Mouse (Mus musculus) cerebellum, adult 2 months (tissue): Measurements from ENCODE around the gene B430305J03Rik.

Source experiments
- CTCF ChIP-seq: fragments of 200-500 bp; IDR thresholded peaks from 2 replicates; pipeline ENCODE4 v1.5.1; 2011; ENCODE audit warnings: low read depth, mild to moderate bottlenecking, control low read depth, low read length, moderate library complexity, borderline replicate concordance; ENCODE audit not compliant: insufficient read depth
- POLR2A ChIP-seq: fragments of 200-500 bp; IDR thresholded peaks from 2 replicates; pipeline ENCODE4 v1.6.1; 2011; ENCODE audit warnings: low read length, control low read depth, borderline replicate concordance; ENCODE audit not compliant: insufficient read depth

- TF ChIP-seq CTCF (no peak), POLR2A (no peak)
These were observed 17.6 kb downstream of the B430305J03Rik start for GRCm38 (mm10) chr3:61348036-61348614.
